ENCODE assay signal across 23 mouse cellular contexts in genomic region chr14:12143941-12144485, GRCm38 (mm10).
DNase-seq lines count a peak whose midpoint lies in the region; ATAC-seq and TF ChIP-seq lines count a peak whose summit lies in the region.
"Had no signal": no experiment of that assay in that cellular context is flagged by ENCODE, and none has a peak within 500 bp of the region (broad histone marks: within the 10 kb centered on the region; RNA-seq: fewer than 3 reads in every experiment).

No protein-coding gene starts in this region.

- H3K4me1 ChIP-seq in forebrain, embryonic 10.5 days = peaks cover 22% of the 10 kb centered on the region
- H3K4me1 ChIP-seq in forebrain, postnatal 0 days (ENCODE audit: insufficient read depth) = peaks cover 3% of the 10 kb centered on the region; the same call in 1 of the 2 replicates
- peaks cover 29% of the 10 kb centered on the region for H3K4me1 ChIP-seq in hindbrain, embryonic 10.5 days (replicated peaks)
- H3K4me1 ChIP-seq in hindbrain, embryonic 12.5 days = peaks cover 16% of the 10 kb centered on the region
- peaks cover 19% of the 10 kb centered on the region for H3K4me1 ChIP-seq in midbrain, embryonic 12.5 days

- no peak overlapping the region for H3K4me3 ChIP-seq in forebrain, embryonic 10.5 days
- no peak overlapping the region for H3K4me3 ChIP-seq in forebrain, postnatal 0 days (ENCODE audit: low read depth, low read length)
- no peak overlapping the region for H3K4me3 ChIP-seq in hindbrain, embryonic 10.5 days
- no peak overlapping the region for H3K4me3 ChIP-seq in hindbrain, embryonic 12.5 days
- H3K4me3 ChIP-seq in midbrain, embryonic 12.5 days = no peak overlapping the region
- H3K4me3 ChIP-seq: embryonic facial prominence, embryonic 13.5 days; limb, embryonic 15.5 days; megakaryocyte, embryonic 14.5 days; myocyte; neural tube, embryonic 13.5 days had no signal

- peaks cover 8% of the 10 kb centered on the region; the same call in 1 of the 2 replicates for H3K27me3 ChIP-seq in forebrain, embryonic 10.5 days (ENCODE audit: poor library complexity, severe bottlenecking)
- no peaks in the 10 kb centered on the region for H3K27me3 ChIP-seq in forebrain, postnatal 0 days (ENCODE audit: insufficient read depth, low read length)
- no peaks in the 10 kb centered on the region for H3K27me3 ChIP-seq in hindbrain, embryonic 10.5 days (ENCODE audit: insufficient read depth, poor library complexity, severe bottlenecking)
- no peaks in the 10 kb centered on the region for H3K27me3 ChIP-seq in hindbrain, embryonic 12.5 days
- peaks cover 74% of the 10 kb centered on the region for H3K27me3 ChIP-seq in midbrain, embryonic 12.5 days
- H3K27me3 ChIP-seq: embryonic facial prominence, embryonic 13.5 days; limb, embryonic 15.5 days; neural tube, embryonic 13.5 days had no signal

- no peak for TF ChIP-seq CTCF in forebrain, postnatal 0 days (IDR thresholded peaks at IDR 0.05; ENCODE audit: low read depth)
- no peak for TF ChIP-seq CTCF in brain, embryonic 14.5 days (IDR thresholded peaks at IDR 0.05; ENCODE audit: borderline replicate concordance, extremely low read depth, insufficient read depth, insufficient read length)

- 61% methylated on average over 8 of the region's 8 CpGs for WGBS in forebrain, embryonic 10.5 days
- 52% methylated on average over 8 of the region's 8 CpGs for WGBS in forebrain, postnatal 0 days
- 38% methylated on average over 8 of the region's 8 CpGs for WGBS in hindbrain, embryonic 10.5 days
- WGBS in hindbrain, embryonic 12.5 days = 35% methylated on average over 8 of the region's 8 CpGs
- 20% methylated on average over 8 of the region's 8 CpGs for WGBS in midbrain, embryonic 12.5 days

- no peak for ATAC-seq in forebrain, postnatal 0 days
- ATAC-seq in hindbrain, embryonic 12.5 days (ENCODE audit: low FRiP score) = no peak
- peak; percentile 75 for ATAC-seq in midbrain, embryonic 12.5 days (ENCODE audit: low FRiP score, low read depth)

- DNase-seq in forebrain, embryonic 10.5 days (ENCODE audit: extremely low spot score, low spot score) = no peak
- no peak for DNase-seq in forebrain, postnatal 0 days
- peak; percentile 10 for DNase-seq in hindbrain, embryonic 10.5 days (ENCODE audit: low spot score)
- DNase-seq in brain, embryonic 14.5 days (ENCODE audit: low read depth) = peak; percentile 47
- no peak for DNase-seq in right cerebral cortex, postnatal 10 days (ENCODE audit: low spot score in 2 of 2)
- no peak for DNase-seq in frontal cortex, adult 2 months (ENCODE audit: extremely low spot score in 1 of 2, low spot score in 1 of 2)
- DNase-seq: adrenal gland, postnatal 25 days; cerebellum, adult 9-10 months; gastrocnemius, postnatal 10 days; kidney, adult 18-20 months; left cerebral cortex, postnatal 4 days; lung, embryonic 14.5 days; lung, postnatal 36 days; thymus, adult 18-20 months had no signal

- peak overlapping the region; percentile 35; the same call in 1 of the 2 replicates for H3K27ac ChIP-seq in forebrain, embryonic 10.5 days
- no peak overlapping the region for H3K27ac ChIP-seq in forebrain, postnatal 0 days (ENCODE audit: low read depth, low read length)
- no peak overlapping the region for H3K27ac ChIP-seq in hindbrain, embryonic 10.5 days
- H3K27ac ChIP-seq in hindbrain, embryonic 12.5 days = no peak overlapping the region
- peak overlapping the region; percentile 35; the same call in 1 of the 2 replicates for H3K27ac ChIP-seq in midbrain, embryonic 12.5 days (replicated peaks)
- H3K27ac ChIP-seq: embryonic facial prominence, embryonic 13.5 days; limb, embryonic 15.5 days; liver, embryonic 14.5 days; neural tube, embryonic 13.5 days had no signal

- H3K4me2 ChIP-seq in forebrain, postnatal 0 days (ENCODE audit: low read depth) = no peak overlapping the region
- H3K4me2 ChIP-seq in hindbrain, embryonic 12.5 days (replicated peaks) = no peak overlapping the region
- H3K4me2 ChIP-seq in midbrain, embryonic 12.5 days (replicated peaks) = no peak overlapping the region
- H3K4me2 ChIP-seq: embryonic facial prominence, embryonic 13.5 days; heart, embryonic 11.5 days; limb, embryonic 15.5 days; lung, embryonic 14.5 days; neural tube, embryonic 13.5 days had no signal

- no peak overlapping the region for H3K9ac ChIP-seq in forebrain, postnatal 0 days
- no peak overlapping the region for H3K9ac ChIP-seq in hindbrain, embryonic 12.5 days
- H3K9ac ChIP-seq in midbrain, embryonic 12.5 days (replicated peaks) = no peak overlapping the region
- H3K9ac ChIP-seq: embryonic facial prominence, embryonic 13.5 days; limb, embryonic 15.5 days; liver, embryonic 14.5 days; lung, embryonic 14.5 days; neural tube, embryonic 13.5 days had no signal

- no peak for TF ChIP-seq POLR2A in brain, embryonic 14.5 days (IDR thresholded peaks at IDR 0.05; ENCODE audit: borderline replicate concordance, extremely low read depth, insufficient read depth, insufficient read length, poor library complexity, severe bottlenecking)

- peaks cover 15% of the 10 kb centered on the region; the same call in 1 of the 2 replicates for H3K36me3 ChIP-seq in forebrain, embryonic 10.5 days (replicated peaks)
- H3K36me3 ChIP-seq in forebrain, postnatal 0 days (ENCODE audit: insufficient read depth) = no peaks in the 10 kb centered on the region; the same call in 1 of the 2 replicates
- peaks cover 12% of the 10 kb centered on the region; the same call in 1 of the 2 replicates for H3K36me3 ChIP-seq in hindbrain, embryonic 10.5 days
- no peaks in the 10 kb centered on the region for H3K36me3 ChIP-seq in hindbrain, embryonic 12.5 days
- H3K36me3 ChIP-seq in midbrain, embryonic 12.5 days = peaks cover 7% of the 10 kb centered on the region; the same call in 1 of the 2 replicates

- no peaks in the 10 kb centered on the region for H3K9me3 ChIP-seq in forebrain, embryonic 10.5 days
- no peaks in the 10 kb centered on the region for H3K9me3 ChIP-seq in forebrain, postnatal 0 days (ENCODE audit: low read length)
- no peaks in the 10 kb centered on the region for H3K9me3 ChIP-seq in hindbrain, embryonic 10.5 days
- no peaks in the 10 kb centered on the region for H3K9me3 ChIP-seq in hindbrain, embryonic 12.5 days (replicated peaks)
- H3K9me3 ChIP-seq in midbrain, embryonic 12.5 days = no peaks in the 10 kb centered on the region
- H3K9me3 ChIP-seq: embryonic facial prominence, embryonic 13.5 days; limb, embryonic 15.5 days; neural tube, embryonic 13.5 days had no signal

Comparison
In these comparisons a context has a peak if more than half of its experiments do, and no peak if none do; other contexts are left out.
1. H3K27ac ChIP-seq: peak in forebrain, embryonic 10.5 days (single experiment) and midbrain, embryonic 12.5 days (single experiment); none in forebrain, postnatal 0 days (single experiment), hindbrain, embryonic 10.5 days (single experiment) and hindbrain, embryonic 12.5 days (single experiment).
2. DNase-seq: peak in hindbrain, embryonic 10.5 days (single experiment) and brain, embryonic 14.5 days (single experiment); none in forebrain, embryonic 10.5 days (single experiment), forebrain, postnatal 0 days (single experiment), right cerebral cortex, postnatal 10 days (0 of 2) and frontal cortex, adult 2 months (0 of 2).